Mouse (Mus musculus) yolk sac, embryonic 10.5 days (tissue): ENCODE measurements around the gene Tcf25.
A peak's percentile ranks its signal among the peaks of the same experiment; 100 is the strongest.

Experiments used
- DNase-seq: peaks from one replicate; pipeline ENCODE4 v3.0.0-alpha.2; 2017; ENCODE audit warnings: low spot score

The Tcf25 gene

GRCm38 (mm10) chr8:123373403-123374238 is at the start of gene Tcf25:
Gene Tcf25, plus strand, starts transcription at chr8:123373753.
- DNase-seq, result peak; percentile 96

GRCm38 (mm10) chr8:123328552-123328951 is 45.0 kb upstream of the Tcf25 start:
- no peak for DNase-seq

- DNase-seq, result peak; percentile 9
Observed at GRCm38 (mm10) chr8:123329350-123329749, 44.2 kb upstream of the Tcf25 start.

- DNase-seq, result peak; percentile 47
Observed at GRCm38 (mm10) chr8:123329961-123330360, 43.6 kb upstream of the Tcf25 start.

- no peak for DNase-seq
Observed at GRCm38 (mm10) chr8:123330701-123331100, 42.9 kb upstream of the Tcf25 start.

GRCm38 (mm10) chr8:123331301-123331700 is 42.3 kb upstream of the Tcf25 start:
- no peak for DNase-seq

GRCm38 (mm10) chr8:123331810-123332209 is 41.7 kb upstream of the Tcf25 start:
- no peak for DNase-seq

- DNase-seq, result peak; percentile 95
Observed at GRCm38 (mm10) chr8:123332262-123333090, 41.1 kb upstream of the Tcf25 start, which contains the start of gene Spire2. Gene Spire2, plus strand, starts transcription at chr8:123332713.

- DNase-seq, result peak; percentile 9
Observed at GRCm38 (mm10) chr8:123333091-123333587, 40.4 kb upstream of the Tcf25 start.

- no peak for DNase-seq
Observed at GRCm38 (mm10) chr8:123333864-123334263, 39.7 kb upstream of the Tcf25 start.

GRCm38 (mm10) chr8:123334467-123334866 is 39.1 kb upstream of the Tcf25 start:
- peak; percentile 40 for DNase-seq

GRCm38 (mm10) chr8:123337475-123337874 is 36.1 kb upstream of the Tcf25 start:
- DNase-seq, result no peak

- DNase-seq, result no peak
Observed at GRCm38 (mm10) chr8:123340071-123340470, 33.5 kb upstream of the Tcf25 start.

GRCm38 (mm10) chr8:123341040-123342015 is 32.2 kb upstream of the Tcf25 start:
- no peak for DNase-seq

GRCm38 (mm10) chr8:123342253-123342652 is 31.3 kb upstream of the Tcf25 start:
- DNase-seq, result no peak

- no peak for DNase-seq
Observed at GRCm38 (mm10) chr8:123342911-123343310, 30.6 kb upstream of the Tcf25 start.

- DNase-seq, result no peak
Observed at GRCm38 (mm10) chr8:123343422-123343821, 30.1 kb upstream of the Tcf25 start.

GRCm38 (mm10) chr8:123345135-123345534 is 28.4 kb upstream of the Tcf25 start:
- no peak for DNase-seq

- no peak for DNase-seq
Observed at GRCm38 (mm10) chr8:123345856-123346255, 27.7 kb upstream of the Tcf25 start.

- no peak for DNase-seq
Observed at GRCm38 (mm10) chr8:123347293-123347692, 26.3 kb upstream of the Tcf25 start.

- no peak for DNase-seq
Observed at GRCm38 (mm10) chr8:123348237-123348843, 25.2 kb upstream of the Tcf25 start.
